Mouse (Mus musculus) cerebellum, postnatal 10 days (tissue): Measurements from ENCODE around the gene Steap4.

Experiments used
- DNase-seq, 2 experiments: peaks; one replicate each; pipeline ENCODE4 v3.0.0; 2021; ENCODE audit warnings: mixed read lengths in 2 of 2

The Steap4 gene

DNA sequence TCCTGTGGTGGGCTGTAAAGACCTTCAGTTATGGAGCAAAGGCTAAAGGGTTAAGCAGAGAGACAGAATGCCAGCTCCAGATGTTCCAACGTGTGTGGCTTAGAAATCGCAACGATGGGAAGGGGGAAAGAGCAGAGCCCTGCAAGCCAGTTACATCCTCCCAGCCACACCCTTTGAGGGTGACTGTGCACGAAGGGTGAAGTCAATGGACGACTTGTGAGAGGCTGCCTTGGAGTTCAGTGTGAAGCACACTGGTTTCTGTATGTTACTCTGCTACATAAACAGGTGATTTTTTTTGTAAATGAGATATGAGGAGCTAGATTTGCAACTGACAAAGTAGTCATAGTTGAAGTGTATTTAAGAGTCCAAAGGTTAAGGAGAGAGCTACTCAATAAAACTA lies 33.5 kb downstream of the Steap4 start:
- no peak for DNase-seq

DNA sequence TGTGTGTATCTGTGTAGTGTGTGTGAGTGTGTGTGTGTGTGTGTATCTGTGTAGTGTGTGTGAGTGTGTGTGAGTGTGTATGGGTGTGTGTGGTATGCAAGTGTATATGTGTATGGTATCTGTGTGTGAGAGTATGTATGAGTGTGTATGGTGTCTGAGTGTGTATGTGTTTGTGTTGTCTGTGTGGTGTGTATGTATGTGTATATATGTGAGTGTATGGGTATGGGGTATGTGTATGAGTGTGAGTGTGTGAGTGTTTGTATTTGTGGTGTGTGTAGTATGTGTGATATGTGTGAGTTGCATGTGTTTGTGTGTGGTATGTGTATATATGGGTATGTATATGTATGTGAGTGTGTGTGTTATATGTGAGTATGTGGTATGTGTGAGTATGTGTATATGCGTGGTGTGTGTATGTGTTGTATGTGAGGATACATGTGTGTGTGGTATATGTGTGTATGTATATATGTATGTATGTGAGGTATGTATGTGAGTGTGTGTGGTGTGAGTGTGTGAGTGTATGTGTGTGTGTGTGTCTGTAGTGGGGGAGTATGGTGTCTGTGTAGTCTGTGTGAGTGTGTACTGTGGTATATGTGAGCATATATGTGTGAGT lies 35.1 kb downstream of the Steap4 start:
- no peak for DNase-seq

DNA sequence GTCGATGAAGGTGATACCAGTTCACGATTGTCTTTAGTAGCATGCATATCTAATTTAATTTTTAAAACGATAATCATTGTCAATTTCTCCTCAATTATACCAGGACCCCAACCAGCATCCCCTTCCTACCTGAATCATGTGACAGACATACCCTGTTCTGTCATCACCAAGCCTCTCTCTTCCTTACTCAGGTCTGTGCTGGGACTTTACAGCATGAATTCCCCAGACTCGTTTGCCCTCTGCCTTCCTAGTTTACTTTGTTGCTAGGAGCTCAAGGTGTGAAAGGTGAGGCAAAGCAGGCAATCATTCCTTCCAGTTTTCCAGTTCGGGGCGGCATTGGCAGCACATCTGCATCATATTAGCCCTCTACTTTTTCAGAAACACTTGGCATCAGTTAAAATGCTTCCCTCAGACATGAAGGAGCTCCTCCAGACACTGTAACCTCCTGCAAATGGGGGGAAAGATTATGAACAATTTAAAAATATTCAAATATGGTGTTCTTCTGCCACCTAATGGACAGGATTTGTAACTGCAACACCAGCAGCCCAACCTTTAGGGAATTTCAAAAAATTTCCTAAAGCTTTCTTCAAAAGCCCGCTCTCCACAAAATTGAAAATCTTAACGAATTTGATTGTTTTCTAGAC lies 36.3 kb downstream of the Steap4 start:
- peak; percentile 22 to 54 for DNase-seq

DNA sequence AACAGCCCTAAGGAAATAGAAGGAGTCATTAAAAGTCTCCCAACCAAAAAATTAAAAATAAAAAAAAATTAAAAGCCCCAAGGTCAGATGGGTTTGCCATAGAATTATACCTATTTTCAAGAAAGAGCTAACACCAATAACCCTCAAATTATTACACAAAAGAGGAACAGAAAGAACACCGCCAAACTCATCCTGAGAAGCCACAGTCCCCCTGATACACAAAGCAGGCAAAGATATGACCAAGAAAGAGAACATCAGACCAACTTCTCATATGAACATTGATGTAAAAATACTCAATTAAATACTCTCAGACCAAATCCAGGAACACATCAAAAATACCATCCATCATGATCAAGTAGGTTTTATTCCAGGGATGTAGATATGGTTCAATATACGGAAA lies 36.8 kb downstream of the Steap4 start:
- no peak for DNase-seq

DNA sequence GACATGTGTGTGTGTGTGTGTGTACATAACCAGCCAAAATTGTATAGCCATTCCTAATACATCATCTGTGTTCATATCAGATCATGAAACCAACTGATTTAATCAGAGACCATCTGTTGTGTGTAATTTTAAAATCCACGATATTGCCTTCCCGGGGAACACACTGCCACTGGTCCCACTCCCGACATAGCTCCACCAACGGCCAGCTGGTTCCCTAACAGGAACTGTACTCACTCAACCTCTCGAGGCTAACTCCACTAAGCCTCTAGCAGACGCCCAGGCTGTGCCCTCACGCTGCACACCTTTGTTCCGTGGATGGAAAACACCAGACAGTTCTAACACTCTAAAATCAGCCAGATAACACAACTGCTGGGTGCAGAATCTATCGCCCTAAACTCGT lies 40.2 kb downstream of the Steap4 start:
- DNase-seq, result no peak

DNA sequence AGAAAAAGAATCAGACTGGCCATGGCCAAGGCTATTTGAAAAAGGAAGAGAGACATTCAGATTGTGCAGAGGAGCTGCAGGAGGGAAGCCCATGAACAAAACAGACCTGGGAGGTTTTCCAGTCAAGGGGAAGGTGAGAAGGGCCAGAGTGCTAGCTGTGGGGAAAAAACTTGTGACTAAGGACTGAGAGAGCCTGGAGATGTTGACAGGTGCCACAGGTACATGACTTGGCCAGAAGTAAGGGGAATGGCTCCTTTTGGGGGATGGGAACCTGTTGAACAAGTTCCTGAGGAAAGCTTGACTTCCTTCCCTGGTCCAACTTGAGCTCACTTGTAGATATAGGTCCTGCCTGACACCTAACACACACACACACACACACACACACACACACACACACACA lies 42.6 kb downstream of the Steap4 start:
- DNase-seq, result no peak

DNA sequence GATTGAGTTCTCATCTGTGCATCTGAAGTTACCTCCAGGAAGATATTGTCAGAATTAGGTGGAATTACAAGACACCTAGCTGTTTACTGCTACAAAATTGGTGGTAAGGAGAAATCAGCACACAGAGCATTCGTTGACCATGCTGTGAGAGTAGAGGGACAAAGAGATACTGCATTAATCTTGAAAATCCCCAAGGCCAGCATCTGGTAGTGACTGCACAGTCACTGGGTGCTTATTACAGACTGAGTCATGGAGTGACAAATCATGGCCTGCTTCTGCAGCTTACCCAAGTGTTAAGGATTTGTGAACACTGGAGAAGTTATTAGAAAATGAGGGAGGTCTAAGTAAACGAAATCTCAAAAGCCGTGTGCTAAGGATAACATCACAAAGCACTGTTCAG lies 53.0 kb downstream of the Steap4 start:
- DNase-seq, result no peak
